Mouse (Mus musculus) neural tube, embryonic 13.5 days (tissue): ENCODE data around the gene Tac2. TPM values are rescaled to one million over a fixed set of nuclear protein-coding genes. Genes with fewer than 3 reads are reported as not detected.
A peak's percentile ranks its signal among the peaks of the same experiment; 100 is the strongest.

ENCODE experiments used
- ATAC-seq: fragments of 200-750 bp; cut with Nextera tagmentation; 2 replicates; pipeline ENCODE4 v1.8.0; 2017; ENCODE audit warnings: low read depth, mild to moderate bottlenecking, moderate TSS enrichment, moderate library complexity
- H3K27ac ChIP-seq: fragments of 300-500 bp; sonication (generic); replicated peaks from 2 replicates; pipeline ENCODE4 v1.5.1; 2015; ENCODE audit warnings: moderate library complexity, mild to moderate bottlenecking, inconsistent platforms
- H3K27me3 ChIP-seq: fragments of 300-500 bp; sonication (generic); 2 replicates; pipeline ENCODE4 v1.6.1; 2015; ENCODE audit warnings: mild to moderate bottlenecking, inconsistent platforms
- H3K36me3 ChIP-seq: fragments of 300-500 bp; sonication (generic); 2 replicates; pipeline ENCODE4 v1.6.1; 2015; ENCODE audit warnings: mild to moderate bottlenecking, inconsistent platforms
- H3K4me1 ChIP-seq: fragments of 300-500 bp; sonication (generic); replicated peaks from 2 replicates; pipeline ENCODE4 v1.6.1; 2015; ENCODE audit warnings: inconsistent platforms
- H3K4me2 ChIP-seq: fragments of 300-500 bp; sonication (generic); 2 replicates; pipeline ENCODE4 v1.6.1; 2015; ENCODE audit warnings: inconsistent platforms, mild to moderate bottlenecking, moderate library complexity
- H3K4me3 ChIP-seq: fragments of 300-500 bp; sonication (generic); 2 replicates; pipeline ENCODE4 v1.5.1; 2015; ENCODE audit warnings: mild to moderate bottlenecking, inconsistent platforms
- H3K9ac ChIP-seq: fragments of 300-500 bp; sonication (generic); 2 replicates; pipeline ENCODE4 v1.6.1; 2015; ENCODE audit warnings: moderate library complexity, mild to moderate bottlenecking, inconsistent platforms
- H3K9me3 ChIP-seq: fragments of 300-500 bp; sonication (generic); 2 replicates; pipeline ENCODE4 v1.6.1; 2016; ENCODE audit warnings: inconsistent platforms
- WGBS: fragments of 180-500 bp; shearing (Covaris S2); methylation state at CpG from one replicate; pipeline ENCODE4 v1.1.7; 2015; 5-methylcytosine and 5-hydroxymethylcytosine counted together
- polyA plus RNA-seq: library from polyadenylated mRNA; unstranded; fragments of >200 nt; fragmentation: Nextera tagmentation; extraction: Ambion mirVana; gene quantifications from 2 replicates; pipeline ENCODE4 v1.2.1, GENCODE M21; 2015

The Tac2 gene
- polyA plus RNA-seq, 1 experiment from 2014 or later = 0.31 TPM

GRCm38 (mm10) chr10:127703299-127703698 lies 21.0 kb upstream of the Tac2 start:
- H3K4me1 ChIP-seq = no peaks in the 10 kb centered on the region
- ATAC-seq = no peak
- no peak overlapping the region for H3K9ac ChIP-seq
- H3K27me3 ChIP-seq = no peaks in the 10 kb centered on the region
- no peak overlapping the region for H3K4me3 ChIP-seq
- H3K4me2 ChIP-seq = no peak overlapping the region
- H3K36me3 ChIP-seq = peaks cover 15% of the 10 kb centered on the region
- no peak overlapping the region for H3K27ac ChIP-seq
- WGBS = 53% methylated on average over 4 of the region's 4 CpGs
- H3K9me3 ChIP-seq = no peaks in the 10 kb centered on the region

GRCm38 (mm10) chr10:127704293-127704692 lies 20.0 kb upstream of the Tac2 start:
- no peak overlapping the region for H3K4me3 ChIP-seq
- WGBS = 71% methylated on average over 2 of the region's 2 CpGs
- H3K9me3 ChIP-seq = no peaks in the 10 kb centered on the region
- H3K36me3 ChIP-seq = 0 out of 2 replicates have a peak, but pooled peaks cover 5% of the 10 kb centered on the region
- H3K4me1 ChIP-seq = no peaks in the 10 kb centered on the region
- H3K4me2 ChIP-seq = no peak overlapping the region
- ATAC-seq = no peak
- no peak overlapping the region for H3K9ac ChIP-seq
- no peak overlapping the region for H3K27ac ChIP-seq
- no peaks in the 10 kb centered on the region for H3K27me3 ChIP-seq

GRCm38 (mm10) chr10:127704766-127705220 lies 19.5 kb upstream of the Tac2 start, which contains the start of gene Myo1a:
Gene Myo1a, plus strand, starts transcription at chr10:127705170.
- H3K27ac ChIP-seq = no peak within 1 kb of the TSS
- H3K36me3 ChIP-seq = 0 out of 2 replicates have a peak, but pooled peaks cover 2% of the 10 kb centered on the region
- no peak within 1 kb of the TSS for H3K4me3 ChIP-seq
- H3K4me2 ChIP-seq = no peak within 1 kb of the TSS
- H3K4me1 ChIP-seq = no peaks in the 10 kb centered on the region
- no peak for ATAC-seq
- H3K9me3 ChIP-seq = no peaks in the 10 kb centered on the region
- H3K27me3 ChIP-seq = no peaks in the 10 kb centered on the region
- no peak within 1 kb of the TSS for H3K9ac ChIP-seq
- 77% methylated on average over 2 of the region's 2 CpGs for WGBS

- ATAC-seq = no peak
- Histone ChIP-seq H3K9ac (no peak overlapping the region), H3K27ac (no peak overlapping the region), H3K4me2 (no peak overlapping the region), H3K4me3 (no peak overlapping the region), H3K27me3 (no peaks in the 10 kb centered on the region), H3K9me3 (no peaks in the 10 kb centered on the region), H3K4me1 (no peaks in the 10 kb centered on the region), H3K36me3 (no peaks in the 10 kb centered on the region)
- 93% methylated on average over 4 of the region's 4 CpGs for WGBS
Measured at GRCm38 (mm10) chr10:127705783-127706182, 18.5 kb upstream of the Tac2 start.

GRCm38 (mm10) chr10:127707721-127708120 lies 16.6 kb upstream of the Tac2 start:
- H3K9me3 ChIP-seq = no peaks in the 10 kb centered on the region
- no peak overlapping the region for H3K4me2 ChIP-seq
- no peaks in the 10 kb centered on the region for H3K36me3 ChIP-seq
- no peaks in the 10 kb centered on the region for H3K4me1 ChIP-seq
- no peak for ATAC-seq
- H3K27me3 ChIP-seq = no peaks in the 10 kb centered on the region
- no peak overlapping the region for H3K9ac ChIP-seq
- 89% methylated on average over 7 of the region's 7 CpGs for WGBS
- H3K27ac ChIP-seq = no peak overlapping the region
- no peak overlapping the region for H3K4me3 ChIP-seq

GRCm38 (mm10) chr10:127708850-127709370 lies 15.4 kb upstream of the Tac2 start:
- Histone ChIP-seq H3K27me3 (no peaks in the 10 kb centered on the region), H3K4me2 (no peak overlapping the region), H3K9ac (no peak overlapping the region), H3K27ac (no peak overlapping the region), H3K9me3 (no peaks in the 10 kb centered on the region), H3K4me3 (no peak overlapping the region), H3K36me3 (no peaks in the 10 kb centered on the region), H3K4me1 (no peaks in the 10 kb centered on the region)
- 84% methylated on average over 3 of the region's 3 CpGs for WGBS
- ATAC-seq = no peak

GRCm38 (mm10) chr10:127710331-127710730 lies 13.9 kb upstream of the Tac2 start:
- no peak for ATAC-seq
- Histone ChIP-seq H3K27me3 (no peaks in the 10 kb centered on the region), H3K36me3 (no peaks in the 10 kb centered on the region), H3K4me3 (no peak overlapping the region), H3K9me3 (no peaks in the 10 kb centered on the region), H3K4me1 (no peaks in the 10 kb centered on the region), H3K9ac (no peak overlapping the region), H3K27ac (no peak overlapping the region), H3K4me2 (no peak overlapping the region)
- WGBS = 88% methylated on average over 13 of the region's 13 CpGs

GRCm38 (mm10) chr10:127712736-127713135 lies 11.5 kb upstream of the Tac2 start:
- Histone ChIP-seq H3K4me2 (no peak overlapping the region), H3K27me3 (no peaks in the 10 kb centered on the region), H3K4me1 (no peaks in the 10 kb centered on the region), H3K36me3 (no peaks in the 10 kb centered on the region), H3K9ac (no peak overlapping the region), H3K9me3 (no peaks in the 10 kb centered on the region), H3K27ac (no peak overlapping the region), H3K4me3 (no peak overlapping the region)
- WGBS = 79% methylated on average over 6 of the region's 6 CpGs
- ATAC-seq = no peak

- Histone ChIP-seq H3K36me3 (no peaks in the 10 kb centered on the region), H3K4me1 (peaks cover 19% of the 10 kb centered on the region), H3K4me3 (peak overlapping the region; percentile 0; the same call in 1 of the 2 replicates), H3K4me2 (peak overlapping the region; percentile 38), H3K27ac (no peak overlapping the region), H3K9me3 (no peaks in the 10 kb centered on the region), H3K9ac (peak overlapping the region; percentile 38), H3K27me3 (peaks cover 20% of the 10 kb centered on the region)
- 6% methylated on average over 20 of the region's 20 CpGs for WGBS
- peak; percentile 54 for ATAC-seq
Measured at GRCm38 (mm10) chr10:127721671-127722418, 2.4 kb upstream of the Tac2 start.

- 86% methylated on average over 4 of the region's 4 CpGs for WGBS
- no peak for ATAC-seq
- H3K9me3 ChIP-seq = no peaks in the 10 kb centered on the region
- no peak overlapping the region for H3K4me2 ChIP-seq
- H3K4me3 ChIP-seq = no peak overlapping the region
- H3K27me3 ChIP-seq = peaks cover 15% of the 10 kb centered on the region; the same call in 1 of the 2 replicates
- peaks cover 24% of the 10 kb centered on the region for H3K4me1 ChIP-seq
- no peaks in the 10 kb centered on the region for H3K36me3 ChIP-seq
- no peak overlapping the region for H3K9ac ChIP-seq
- no peak overlapping the region for H3K27ac ChIP-seq
Measured at GRCm38 (mm10) chr10:127725136-127725535, 858 bp downstream of the Tac2 start.

- Histone ChIP-seq H3K4me3 (no peak overlapping the region), H3K36me3 (no peaks in the 10 kb centered on the region), H3K9ac (no peak overlapping the region), H3K27ac (no peak overlapping the region), H3K4me2 (no peak overlapping the region), H3K27me3 (no peaks in the 10 kb centered on the region; the same call in 1 of the 2 replicates), H3K9me3 (no peaks in the 10 kb centered on the region), H3K4me1 (peaks cover 20% of the 10 kb centered on the region)
- 74% methylated on average over 8 of the region's 8 CpGs for WGBS
- ATAC-seq = no peak
Measured at GRCm38 (mm10) chr10:127728437-127728836, 4.2 kb downstream of the Tac2 start.

GRCm38 (mm10) chr10:127730285-127730932 lies 6.1 kb downstream of the Tac2 start:
- Histone ChIP-seq H3K27me3 (no peaks in the 10 kb centered on the region), H3K9ac (no peak overlapping the region; the same call in 1 of the 2 replicates), H3K4me3 (no peak overlapping the region), H3K4me1 (peaks cover 20% of the 10 kb centered on the region), H3K27ac (peak overlapping the region; percentile 2; the same call in 1 of the 2 replicates), H3K4me2 (no peak overlapping the region), H3K9me3 (no peaks in the 10 kb centered on the region), H3K36me3 (no peaks in the 10 kb centered on the region)
- no peak for ATAC-seq
- 46% methylated on average over 11 of the region's 11 CpGs for WGBS
